ENCODE assay signal across 11 mouse cellular contexts in the genomic region with DNA sequence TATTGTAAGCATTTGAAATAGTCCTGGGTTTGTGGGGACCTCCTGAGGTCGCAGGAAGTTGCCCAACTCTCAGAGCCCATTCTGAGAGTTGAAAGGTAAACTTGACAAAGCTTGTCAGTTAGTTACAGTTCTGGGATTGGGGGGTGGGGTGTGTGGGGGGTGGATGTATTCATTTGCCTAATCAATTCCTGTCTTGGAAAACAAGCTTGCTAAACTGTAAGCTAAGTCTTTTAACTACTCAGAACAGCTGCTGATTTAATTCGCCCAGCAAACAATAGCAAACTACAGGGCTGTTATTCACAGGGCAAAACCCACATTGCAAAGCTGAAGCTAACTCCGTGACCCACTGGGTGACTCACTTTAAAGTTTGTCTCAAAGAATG.
DNase-seq lines count a peak whose midpoint lies in the region; ATAC-seq and TF ChIP-seq lines count a peak whose summit lies in the region.
"Had no signal": no experiment of that assay in that cellular context is flagged by ENCODE, and none has a peak within 500 bp of the region (broad histone marks: within the 10 kb centered on the region; RNA-seq: fewer than 3 reads in every experiment).

No protein-coding gene starts in this region.

- DNase-seq in forebrain, embryonic 10.5 days (ENCODE audit: extremely low spot score, low spot score): no peak
- no peak for DNase-seq in lung, embryonic 14.5 days
- no peak for DNase-seq in lung, postnatal 14 days
- DNase-seq in layer of hippocampus, adult 8-10 months (ENCODE audit: low spot score in 2 of 2): no peak
- no peak for DNase-seq in MN1 (ENCODE audit: low spot score)
- DNase-seq: adrenal gland, adult 2 months; cerebellum, postnatal 25 days; kidney, adult 2 months had no signal

- no peaks in the 10 kb centered on the region for H3K36me3 ChIP-seq in forebrain, embryonic 10.5 days (replicated peaks)
- H3K36me3 ChIP-seq in forebrain, embryonic 15.5 days: no peaks in the 10 kb centered on the region
- no peaks in the 10 kb centered on the region for H3K36me3 ChIP-seq in lung, embryonic 14.5 days (ENCODE audit: insufficient read depth)
- H3K36me3 ChIP-seq in forebrain, embryonic 12.5 days (replicated peaks): no peaks in the 10 kb centered on the region

- no peaks in the 10 kb centered on the region for H3K9me3 ChIP-seq in forebrain, embryonic 10.5 days
- no peaks in the 10 kb centered on the region for H3K9me3 ChIP-seq in forebrain, embryonic 15.5 days
- H3K9me3 ChIP-seq in lung, embryonic 14.5 days (ENCODE audit: low read depth, low read length): no peaks in the 10 kb centered on the region
- H3K9me3 ChIP-seq in forebrain, embryonic 12.5 days: no peaks in the 10 kb centered on the region

- ATAC-seq in forebrain, embryonic 15.5 days (replicated peaks): no peak
- no peak for ATAC-seq in lung, embryonic 14.5 days (ENCODE audit: insufficient read depth)
- peak; percentile 47 for ATAC-seq in forebrain, embryonic 12.5 days (ENCODE audit: low FRiP score)
- ATAC-seq in megakaryocyte, adult 5-6 weeks (ENCODE audit: poor library complexity, severe bottlenecking): peak; percentile 19

- no peak overlapping the region for H3K9ac ChIP-seq in forebrain, embryonic 15.5 days (replicated peaks)
- no peak overlapping the region for H3K9ac ChIP-seq in lung, embryonic 14.5 days
- H3K9ac ChIP-seq in forebrain, embryonic 12.5 days: no peak overlapping the region

- peaks cover 30% of the 10 kb centered on the region for H3K4me1 ChIP-seq in forebrain, embryonic 10.5 days
- H3K4me1 ChIP-seq in forebrain, embryonic 15.5 days: peaks cover 19% of the 10 kb centered on the region
- peaks cover 25% of the 10 kb centered on the region for H3K4me1 ChIP-seq in lung, embryonic 14.5 days (ENCODE audit: insufficient read depth)
- peaks cover 27% of the 10 kb centered on the region for H3K4me1 ChIP-seq in forebrain, embryonic 12.5 days

- H3K4me3 ChIP-seq in forebrain, embryonic 10.5 days: no peak overlapping the region; the same call in 1 of the 2 replicates
- no peak overlapping the region for H3K4me3 ChIP-seq in forebrain, embryonic 15.5 days
- 0 out of 2 replicates have a peak overlapping the region, but pooled peaks have one; percentile 3 for H3K4me3 ChIP-seq in lung, embryonic 14.5 days (ENCODE audit: low read depth, low read length)
- no peak overlapping the region for H3K4me3 ChIP-seq in forebrain, embryonic 12.5 days (replicated peaks)

- H3K4me2 ChIP-seq in forebrain, embryonic 15.5 days (replicated peaks): no peak overlapping the region
- 0 out of 2 replicates have a peak overlapping the region, but pooled peaks have one; percentile 14 for H3K4me2 ChIP-seq in lung, embryonic 14.5 days
- no peak overlapping the region for H3K4me2 ChIP-seq in forebrain, embryonic 12.5 days

- peak overlapping the region; percentile 53; the same call in 1 of the 2 replicates for H3K27ac ChIP-seq in forebrain, embryonic 10.5 days
- no peak overlapping the region for H3K27ac ChIP-seq in forebrain, embryonic 15.5 days (replicated peaks)
- peak overlapping the region; percentile 74; the same call in 1 of the 2 replicates for H3K27ac ChIP-seq in lung, embryonic 14.5 days (ENCODE audit: low read depth)
- no peak overlapping the region for H3K27ac ChIP-seq in forebrain, embryonic 12.5 days

- TF ChIP-seq CTCF in lung, embryonic 14.5 days (IDR thresholded peaks at IDR 0.05; ENCODE audit: low read depth): no peak

- no peaks in the 10 kb centered on the region for H3K27me3 ChIP-seq in forebrain, embryonic 10.5 days (ENCODE audit: poor library complexity, severe bottlenecking)
- H3K27me3 ChIP-seq in forebrain, embryonic 15.5 days: no peaks in the 10 kb centered on the region
- H3K27me3 ChIP-seq in lung, embryonic 14.5 days (ENCODE audit: insufficient read depth, low read length): no peaks in the 10 kb centered on the region
- 0 out of 2 replicates have a peak, but pooled peaks cover 5% of the 10 kb centered on the region for H3K27me3 ChIP-seq in forebrain, embryonic 12.5 days

- 2% methylated on average over 3 of the region's 3 CpGs for WGBS in forebrain, embryonic 10.5 days
- WGBS in forebrain, embryonic 15.5 days: 4% methylated on average over 3 of the region's 3 CpGs
- WGBS in lung, embryonic 14.5 days: 37% methylated on average over 3 of the region's 3 CpGs
- 5% methylated on average over 3 of the region's 3 CpGs for WGBS in forebrain, embryonic 12.5 days

Comparison
In these comparisons a context has a peak if more than half of its experiments do, and no peak if none do; other contexts are left out.
1. H3K27ac ChIP-seq: peak in forebrain, embryonic 10.5 days (single experiment) and lung, embryonic 14.5 days (single experiment); none in forebrain, embryonic 15.5 days (single experiment) and forebrain, embryonic 12.5 days (single experiment).
2. ATAC-seq: peak in forebrain, embryonic 12.5 days (single experiment) and megakaryocyte, adult 5-6 weeks (single experiment); none in forebrain, embryonic 15.5 days (single experiment) and lung, embryonic 14.5 days (single experiment).